Mouse (Mus musculus) CH12.LX (cell line): ENCODE results near the gene Prkag2. TPM values are rescaled to one million over a fixed set of nuclear protein-coding genes. Genes with fewer than 3 reads are reported as not detected.
"Not testable (repeated sequence)": the region's sequence is repeated elsewhere in the genome, so short reads cannot be mapped to it uniquely, and the experiment has no call there.

Experiments
- DNase-seq: peaks from one replicate; pipeline ENCODE4 v3.0.0-alpha.2; 2013; ENCODE audit errors: extremely low read depth
- H3K27ac ChIP-seq: 2 replicates; pipeline ENCODE4 v1.5.1; 2012; ENCODE audit warnings: low read depth, mild to moderate bottlenecking, control low read depth, moderate library complexity; ENCODE audit not compliant: insufficient read depth
- H3K27me3 ChIP-seq: replicated peaks from 2 replicates; pipeline ENCODE3; 2012; ENCODE audit warnings: inconsistent platforms
- H3K36me3 ChIP-seq, 2 experiments: replicated peaks in 1 of 2; 2 replicates each; pipeline versions ENCODE3 to v1.6.1; 2012; ENCODE audit warnings: inconsistent platforms in 1 of 2, low read length in 1 of 2, mild to moderate bottlenecking in 1 of 2, mixed read lengths in 1 of 2, moderate library complexity in 1 of 2; ENCODE audit not compliant: control insufficient read depth in 1 of 2, insufficient read depth in 1 of 2
- H3K4me1 ChIP-seq, 2 experiments: 2 replicates each; pipeline ENCODE4 v1.6.1; 2012; ENCODE audit warnings: inconsistent platforms in 1 of 2, moderate library complexity in 1 of 2; ENCODE audit not compliant: insufficient read depth in 2 of 2, control insufficient read depth in 1 of 2
- H3K4me2 ChIP-seq: 2 replicates; pipeline ENCODE4 v1.6.1; 2012; ENCODE audit warnings: low read depth, mild to moderate bottlenecking, control low read depth; ENCODE audit not compliant: poor library complexity, insufficient read depth, severe bottlenecking
- H3K4me3 ChIP-seq, 3 experiments: fragments of 150-350 bp in 1 of 3; sonication (generic) in 1 of 3; replicated peaks in 1 of 3; 2 replicates each; pipeline versions ENCODE3 to v1.5.1; 2011 to 2012; ENCODE audit warnings: low read depth in 2 of 3, low read length in 2 of 3, mild to moderate bottlenecking in 2 of 3, moderate library complexity in 2 of 3, control low read depth in 1 of 3, improper control_type of control experiment in 1 of 3, inconsistent platforms in 1 of 3, mixed read lengths in 1 of 3; ENCODE audit not compliant: poor library complexity in 1 of 3
- H3K79me2 ChIP-seq: replicated peaks from 2 replicates; pipeline ENCODE4 v1.6.1; 2012; ENCODE audit warnings: mild to moderate bottlenecking, moderate library complexity; ENCODE audit not compliant: control insufficient read depth, poor library complexity, insufficient read depth, severe bottlenecking; ENCODE audit errors: extremely low read depth
- H3K9ac ChIP-seq: 2 replicates; pipeline ENCODE4 v1.6.1; 2012; ENCODE audit warnings: low read depth, mild to moderate bottlenecking, control low read depth, moderate library complexity; ENCODE audit not compliant: insufficient read depth
- H3K9me3 ChIP-seq: replicated peaks from 2 replicates; pipeline ENCODE3; 2012; ENCODE audit warnings: low read length, inconsistent platforms, mixed read lengths
- CHD1 ChIP-seq: IDR thresholded peaks from 2 replicates; pipeline ENCODE4 v1.6.1; 2012; ENCODE audit warnings: low read depth, low read length, improper control_type of control experiment, inconsistent platforms
- CTCF ChIP-seq, 2 experiments: IDR thresholded peaks in 1 of 2; conservative IDR thresholded peaks in 1 of 2; 2 replicates each; pipeline ENCODE4 v1.5.1; 2011 to 2012; ENCODE audit warnings: low read depth in 2 of 2, low read length in 2 of 2, improper control_type of control experiment in 1 of 2, inconsistent platforms in 1 of 2, mild to moderate bottlenecking in 1 of 2, moderate library complexity in 1 of 2
- ELF1 ChIP-seq: IDR thresholded peaks from 2 replicates; pipeline ENCODE4 v1.6.1; 2014; ENCODE audit warnings: low read depth, mild to moderate bottlenecking, inconsistent platforms, low read length, improper control_type of control experiment
- EP300 ChIP-seq: IDR thresholded peaks from 2 replicates; pipeline ENCODE4 v1.6.1; 2011; ENCODE audit warnings: low read length, improper control_type of control experiment
- HCFC1 ChIP-seq: IDR thresholded peaks from 2 replicates; pipeline ENCODE4 v1.6.1; 2012; ENCODE audit warnings: low read depth, mild to moderate bottlenecking, inconsistent platforms, low read length, improper control_type of control experiment
- JUND ChIP-seq: conservative IDR thresholded peaks from 2 replicates; pipeline ENCODE4 v1.6.1; 2011; ENCODE audit warnings: low read depth, low read length, improper control_type of control experiment
- MXI1 ChIP-seq: IDR thresholded peaks from 2 replicates; pipeline ENCODE4 v1.6.1; 2011; ENCODE audit warnings: mild to moderate bottlenecking, low read depth, low read length, improper control_type of control experiment
- MYC ChIP-seq: IDR thresholded peaks from 2 replicates; pipeline ENCODE4 v1.6.1; 2011; ENCODE audit warnings: low read depth, mild to moderate bottlenecking, improper control_type of control experiment, low read length
- NELFE ChIP-seq: IDR thresholded peaks from 2 replicates; pipeline ENCODE4 v1.6.1; 2011; ENCODE audit warnings: low read depth, low read length, improper control_type of control experiment
- NRF1 ChIP-seq: IDR thresholded peaks from 2 replicates; pipeline ENCODE4 v1.6.1; 2014; ENCODE audit warnings: low read depth, mild to moderate bottlenecking, inconsistent platforms, low read length, improper control_type of control experiment, moderate library complexity
- POLR2A ChIP-seq: IDR thresholded peaks from 2 replicates; pipeline ENCODE4 v1.6.1; 2011; ENCODE audit warnings: low read depth, mild to moderate bottlenecking, improper control_type of control experiment, low read length
- POLR2AphosphoS2 ChIP-seq: IDR thresholded peaks from 2 replicates; pipeline ENCODE4 v1.6.1; 2011; ENCODE audit warnings: low read depth, low read length, improper control_type of control experiment
- RAD21 ChIP-seq: IDR thresholded peaks from 2 replicates; pipeline ENCODE4 v1.6.1; 2011; ENCODE audit warnings: low read depth, mild to moderate bottlenecking, low read length, improper control_type of control experiment, moderate library complexity
- RCOR1 ChIP-seq: conservative IDR thresholded peaks from 2 replicates; pipeline ENCODE4 v1.6.1; 2012; ENCODE audit warnings: low read depth, mild to moderate bottlenecking, inconsistent platforms, low read length, improper control_type of control experiment
- SIN3A ChIP-seq: IDR thresholded peaks from 2 replicates; pipeline ENCODE4 v1.6.1; 2012; ENCODE audit warnings: low read length, improper control_type of control experiment, inconsistent platforms
- SMC3 ChIP-seq: IDR thresholded peaks from 2 replicates; pipeline ENCODE4 v1.6.1; 2011; ENCODE audit warnings: low read depth, low read length, improper control_type of control experiment
- TBP ChIP-seq: conservative IDR thresholded peaks from 2 replicates; pipeline ENCODE4 v1.6.1; 2011; ENCODE audit warnings: low read depth, low read length, improper control_type of control experiment
- TCF12 ChIP-seq: IDR thresholded peaks from 2 replicates; pipeline ENCODE4 v1.6.1; 2014; ENCODE audit warnings: low read depth, mild to moderate bottlenecking, inconsistent platforms, low read length, improper control_type of control experiment
- UBTF ChIP-seq: IDR thresholded peaks from 2 replicates; pipeline ENCODE4 v1.6.1; 2012; ENCODE audit warnings: low read depth, mild to moderate bottlenecking, inconsistent platforms, low read length, improper control_type of control experiment, moderate library complexity
- USF1 ChIP-seq: IDR thresholded peaks from 2 replicates; pipeline ENCODE4 v1.6.1; 2014; ENCODE audit warnings: low read depth, mild to moderate bottlenecking, inconsistent platforms, low read length, improper control_type of control experiment
- ZC3H11A ChIP-seq: IDR thresholded peaks from 2 replicates; pipeline ENCODE4 v1.6.1; 2012; ENCODE audit warnings: low read depth, mild to moderate bottlenecking, inconsistent platforms, low read length, improper control_type of control experiment
- ZNF384 ChIP-seq: IDR thresholded peaks from 2 replicates; pipeline ENCODE4 v1.6.1; 2012; ENCODE audit warnings: low read depth, low read length, improper control_type of control experiment, inconsistent platforms
- dilution Hi-C: fragments of 300-500 bp; cut with MboI; formaldehyde crosslinking; loops from 2 replicates; pipeline ENCODE4 v1.14.3; 2020; ENCODE audit warnings: low sequenced_read_pairs; ENCODE audit not compliant: extremely low pct_unique_long_range_greater_than_20kb, extremely low pct_ligation_motif_present
- in situ Hi-C: fragments of 300-500 bp; cut with MboI; formaldehyde crosslinking; loops from 3 replicates; pipeline ENCODE4 v1.14.3; 2019; ENCODE audit warnings: low sequenced_read_pairs, low pct_ligation_motif_present, low pct_unique_long_range_greater_than_20kb, mixed read lengths
- polyA plus RNA-seq: library from polyadenylated mRNA; unstranded; fragments of >175 nt; gene quantifications from 2 replicates; pipeline ENCODE4 v1.2.1, GENCODE M21; 2012; ENCODE audit warnings: low read depth; ENCODE audit not compliant: insufficient read length
- total RNA-seq, 2 experiments: library from RNA; depleted of rRNA; stranded (reverse); fragments of 300-350 nt in 1 of 2; fragments of >200 nt in 1 of 2; gene quantifications; 2 replicates each; pipeline ENCODE4 v1.2.3; 2012 to 2014

The Prkag2 gene
- total and polyA plus RNA-seq, 3 experiments = 4.6 to 21.2 (median 8.8) TPM

- no peak overlapping the region for H3K4me2 ChIP-seq
Observed at GRCm38 (mm10) chr5:24854827-24855600, 245.4 kb downstream of the Prkag2 start.

GRCm38 (mm10) chr5:24854256-24854655, 246.2 kb downstream of the Prkag2 start:
- no peak for TF ChIP-seq HCFC1
- no peak for TF ChIP-seq POLR2A
- TF ChIP-seq ZC3H11A = no peak
- no peak for TF ChIP-seq MYC
- no peak for TF ChIP-seq NELFE
- TF ChIP-seq CTCF (conservative IDR thresholded peaks at IDR 0.05 in 1 of 2, IDR thresholded peaks at IDR 0.05 in 1 of 2; ENCODE audit: low read depth in 2 of 2, low read length in 2 of 2) = no peak
- TF ChIP-seq NRF1 = no peak
- no peak for TF ChIP-seq JUND
- no peak for TF ChIP-seq EP300
- no peak for TF ChIP-seq USF1
- no peak for TF ChIP-seq POLR2AphosphoS2
- no peak for TF ChIP-seq ZNF384
- TF ChIP-seq ELF1 = no peak
- TF ChIP-seq TCF12 = no peak
- H3K79me2 ChIP-seq = no peaks in the 10 kb centered on the region
- no peak overlapping the region for H3K4me2 ChIP-seq
- H3K9me3 ChIP-seq = no peaks in the 10 kb centered on the region
- dilution Hi-C loops = no loop called here
- in situ Hi-C loops = no loop called here
- H3K27ac ChIP-seq = no peak overlapping the region
- no peaks in the 10 kb centered on the region for H3K4me1 ChIP-seq
- H3K36me3 ChIP-seq = no peaks in the 10 kb centered on the region
- H3K4me3 ChIP-seq = no peak overlapping the region
- H3K27me3 ChIP-seq = no peaks in the 10 kb centered on the region
- no peak overlapping the region for H3K9ac ChIP-seq
- no peak for DNase-seq

More at GRCm38 (mm10) chr5:24854827-24855600, 245.4 kb downstream of the Prkag2 start:
- Histone ChIP-seq H3K4me1 (no peaks in the 10 kb centered on the region), H3K9ac (no peak overlapping the region), H3K36me3 (no peaks in the 10 kb centered on the region), H3K27me3 (no peaks in the 10 kb centered on the region), H3K9me3 (no peaks in the 10 kb centered on the region), H3K27ac (no peak overlapping the region), H3K79me2 (no peaks in the 10 kb centered on the region), H3K4me3 (no peak overlapping the region)
- dilution Hi-C loops (no loop called here), in situ Hi-C loops (no loop called here)
- TF ChIP-seq SIN3A = no peak
- no peak for TF ChIP-seq EP300
- no peak for TF ChIP-seq USF1
- no peak for TF ChIP-seq ZC3H11A
- no peak for TF ChIP-seq RAD21
- TF ChIP-seq MYC = no peak
- TF ChIP-seq RCOR1 = no peak
- TF ChIP-seq HCFC1 = no peak
- TF ChIP-seq CHD1 = no peak
- TF ChIP-seq TCF12 = no peak
- no peak for TF ChIP-seq SMC3
- TF ChIP-seq UBTF = no peak
- no peak for TF ChIP-seq MXI1
- no peak for TF ChIP-seq TBP
- no peak for TF ChIP-seq JUND
- no peak for DNase-seq

DNA sequence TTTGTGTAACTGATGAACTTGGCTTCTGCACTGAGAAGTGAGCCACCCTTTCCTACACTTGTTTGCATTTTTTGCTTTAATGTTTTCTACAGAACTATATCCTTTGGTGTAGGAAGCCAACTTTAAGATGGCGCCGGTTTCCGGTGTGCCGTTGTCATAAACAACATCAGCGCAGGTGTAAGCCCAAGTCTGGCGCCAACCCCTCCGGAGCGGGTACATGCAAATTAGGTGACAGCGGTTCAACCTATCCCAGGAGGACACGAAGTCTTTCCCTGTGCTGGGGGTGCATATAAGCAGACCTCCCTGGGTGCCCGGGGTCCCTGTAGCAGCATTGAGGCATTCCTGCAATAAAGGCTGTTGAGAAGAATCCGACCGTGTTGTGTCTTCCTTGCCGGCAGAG, 252.2 kb downstream of the Prkag2 start:
- H3K27me3 ChIP-seq, H3K79me2 ChIP-seq, H3K27ac ChIP-seq, H3K4me1 ChIP-seq, dilution Hi-C loops, in situ Hi-C loops, H3K9ac ChIP-seq, H3K4me3 ChIP-seq, H3K9me3 ChIP-seq, H3K4me2 ChIP-seq, DNase-seq, H3K36me3 ChIP-seq: not testable (repeated sequence)
